Mouse (Mus musculus) duodenum, adult 2 months (tissue): Measurements from ENCODE around the gene Zbtb32. TPM values are rescaled to one million over a fixed set of nuclear protein-coding genes. Genes with fewer than 3 reads are reported as not detected.

Experiments
- polyA plus RNA-seq: library from polyadenylated mRNA; depleted of rRNA; stranded (reverse); fragments of >200 nt; gene quantifications from 2 replicates; pipeline ENCODE4 v1.2.3, GENCODE M21; 2012; ENCODE audit warnings: low replicate concordance; rRNA removed

Zbtb32 gene
- polyA plus RNA-seq, result 2.3 and 3.2 TPM in 2 replicates

GRCm38 (mm10) chr7:30598786-30599185, at the start of gene Zbtb32:
Zbtb32 (minus strand) TSS chr7:30598909.

GRCm38 (mm10) chr7:30635752-30636151, 37.0 kb upstream of the Zbtb32 start, which contains the start of gene Etv2:
Etv2 (minus strand) TSS chr7:30635852.

GRCm38 (mm10) chr7:30625530-30626384, 27.0 kb upstream of the Zbtb32 start, which contains the start of gene Cox6b1:
Cox6b1 (minus strand) TSS chr7:30626151.

GRCm38 (mm10) chr7:30612654-30613402, 14.1 kb upstream of the Zbtb32 start, which contains the start of gene Upk1a:
Upk1a (minus strand) TSS chr7:30612847.

GRCm38 (mm10) chr7:30588676-30589434, 9.9 kb downstream of the Zbtb32 start, which contains the start of gene Kmt2b:
Kmt2b (minus strand) TSS chr7:30588726.

GRCm38 (mm10) chr7:30564970-30565571, 33.6 kb downstream of the Zbtb32 start, which contains the start of gene Igflr1:
Igflr1 (plus strand) TSS chr7:30565427.

GRCm38 (mm10) chr7:30563117-30563905, 35.4 kb downstream of the Zbtb32 start, which contains the start of the genes U2af1l4, Gm49396 and Psenen:
U2af1l4 (plus strand) TSS chr7:30563301.
Gm49396 (plus strand) TSS chr7:30563344.
Psenen (minus strand) TSS chr7:30563627.

GRCm38 (mm10) chr7:30559443-30559954, 39.2 kb downstream of the Zbtb32 start, which contains the start of gene Lin37:
Lin37 (minus strand) TSS chr7:30559838.

GRCm38 (mm10) chr7:30552102-30553020, 46.3 kb downstream of the Zbtb32 start, which contains the start of the genes Hspb6 and Proser3:
Hspb6 (plus strand) TSS chr7:30552178.
Proser3 (minus strand) TSS chr7:30552299.

Other genes starting within 250 kb of the Zbtb32 start
- 27.9 and 30.8 TPM in 2 replicates for gene Lrfn3, start 236.1 kb downstream of the Zbtb32 start, polyA plus RNA-seq
- 49.1 and 124 TPM in 2 replicates for gene Tyrobp, start 185.1 kb downstream of the Zbtb32 start, polyA plus RNA-seq
- 11.5 and 53.7 TPM in 2 replicates for gene Hcst, start 179.1 kb downstream of the Zbtb32 start, polyA plus RNA-seq
- 5.3 and 8.6 TPM in 2 replicates for gene Nfkbid, start 177.2 kb downstream of the Zbtb32 start, polyA plus RNA-seq
- 24.5 and 168 TPM in 2 replicates for gene Aplp1, start 153.4 kb downstream of the Zbtb32 start, polyA plus RNA-seq
- 0.39 TPM in 1 of 2 replicates, not detected in the other for gene Kirrel2, start 141.2 kb downstream of the Zbtb32 start, polyA plus RNA-seq
- 2.5 TPM in 1 of 2 replicates, not detected in the other for gene Nphs1, start 140.6 kb downstream of the Zbtb32 start, polyA plus RNA-seq
- 2.3 and 37.6 TPM in 2 replicates for gene Prodh2, start 105.3 kb downstream of the Zbtb32 start, polyA plus RNA-seq
- gene Arhgap33, start 63.8 kb downstream of the Zbtb32 start, polyA plus RNA-seq, result 10.8 and 15.1 TPM in 2 replicates
- 56.3 and 114 TPM in 2 replicates for gene Hspb6, start 46.7 kb downstream of the Zbtb32 start, polyA plus RNA-seq
- 3.6 and 5.5 TPM in 2 replicates for gene Proser3, start 46.6 kb downstream of the Zbtb32 start, polyA plus RNA-seq
- 28.6 and 40.9 TPM in 2 replicates for gene Lin37, start 39.1 kb downstream of the Zbtb32 start, polyA plus RNA-seq
- 56.6 and 64.2 TPM in 2 replicates for gene U2af1l4, start 35.6 kb downstream of the Zbtb32 start, polyA plus RNA-seq
- 0.55 and 1.2 TPM in 2 replicates for gene Gm49396, start 35.6 kb downstream of the Zbtb32 start, polyA plus RNA-seq
- 105 and 155 TPM in 2 replicates for gene Psenen, start 35.3 kb downstream of the Zbtb32 start, polyA plus RNA-seq
- gene Igflr1, start 33.5 kb downstream of the Zbtb32 start, polyA plus RNA-seq, result 12.6 and 14.4 TPM in 2 replicates
- gene Kmt2b, start 10.2 kb downstream of the Zbtb32 start, polyA plus RNA-seq, result 31.9 and 38.5 TPM in 2 replicates
- gene Upk1a, start 13.9 kb upstream of the Zbtb32 start, polyA plus RNA-seq, result 1.1 and 3.8 TPM in 2 replicates
- gene Cox6b1, start 27.2 kb upstream of the Zbtb32 start, polyA plus RNA-seq, result 382 and 584 TPM in 2 replicates
- not detected in 2 replicates for gene Etv2, start 36.9 kb upstream of the Zbtb32 start, polyA plus RNA-seq
- gene Rbm42, start 51.4 kb upstream of the Zbtb32 start, polyA plus RNA-seq, result 73.7 and 104 TPM in 2 replicates
- gene Haus5, start 66.1 kb upstream of the Zbtb32 start, polyA plus RNA-seq, result 4.7 and 7.0 TPM in 2 replicates
- not detected in 2 replicates for gene Pmis2, start 72.7 kb upstream of the Zbtb32 start, polyA plus RNA-seq
- gene 2200002J24Rik, start 100.0 kb upstream of the Zbtb32 start, polyA plus RNA-seq, result 10.2 and 19.1 TPM in 2 replicates
- gene Atp4a, start 113.3 kb upstream of the Zbtb32 start, polyA plus RNA-seq, result 0.88 and 2.5 TPM in 2 replicates
- 237 and 269 TPM in 2 replicates for gene Tmem147, start 130.6 kb upstream of the Zbtb32 start, polyA plus RNA-seq
- gene Gapdhs, start 144.8 kb upstream of the Zbtb32 start, polyA plus RNA-seq, result not detected in 2 replicates
- gene Sbsn, start 152.6 kb upstream of the Zbtb32 start, polyA plus RNA-seq, result 0.18 and 0.44 TPM in 2 replicates
- gene Dmkn, start 164.8 kb upstream of the Zbtb32 start, polyA plus RNA-seq, result 1.8 and 2.2 TPM in 2 replicates
- not detected in 2 replicates for gene Krtdap, start 189.0 kb upstream of the Zbtb32 start, polyA plus RNA-seq
- 13.3 and 15.3 TPM in 2 replicates for gene Ffar2, start 224.9 kb upstream of the Zbtb32 start, polyA plus RNA-seq